Mouse (Mus musculus) lung, embryonic 15.5 days (tissue): ENCODE measurements around the gene Neurod2. TPM values are rescaled to one million over a fixed set of nuclear protein-coding genes. Genes with fewer than 3 reads are reported as not detected.

Source experiments
- ATAC-seq: fragments of 200-750 bp; cut with Nextera tagmentation; 2 replicates; pipeline ENCODE4 v1.8.0; 2017; ENCODE audit warnings: moderate number of reproducible peaks, borderline replicate concordance; ENCODE audit not compliant: low FRiP score, low TSS enrichment; ENCODE audit errors: extremely low read depth
- H3K27ac ChIP-seq: fragments of 300-500 bp; sonication (generic); 2 replicates; pipeline ENCODE4 v1.5.1; 2015; ENCODE audit warnings: moderate library complexity, mild to moderate bottlenecking, inconsistent platforms
- H3K27me3 ChIP-seq: fragments of 300-500 bp; sonication (generic); 2 replicates; pipeline ENCODE4 v1.6.1; 2015; ENCODE audit warnings: inconsistent platforms
- H3K36me3 ChIP-seq: fragments of 300-500 bp; sonication (generic); 2 replicates; pipeline ENCODE4 v1.6.1; 2015; ENCODE audit warnings: inconsistent platforms
- H3K4me1 ChIP-seq: fragments of 300-500 bp; sonication (generic); 2 replicates; pipeline ENCODE4 v1.6.1; 2015; ENCODE audit warnings: inconsistent platforms
- H3K4me2 ChIP-seq: fragments of 300-500 bp; sonication (generic); 2 replicates; pipeline ENCODE4 v1.6.1; 2015; ENCODE audit warnings: inconsistent platforms, mild to moderate bottlenecking, moderate library complexity
- H3K4me3 ChIP-seq: fragments of 300-500 bp; sonication (generic); 2 replicates; pipeline ENCODE4 v1.5.1; 2015; ENCODE audit warnings: mild to moderate bottlenecking, inconsistent platforms
- H3K9ac ChIP-seq: fragments of 300-500 bp; sonication (generic); 2 replicates; pipeline ENCODE4 v1.6.1; 2015; ENCODE audit warnings: inconsistent platforms
- H3K9me3 ChIP-seq: fragments of 300-500 bp; sonication (generic); 2 replicates; pipeline ENCODE4 v1.6.1; 2016; ENCODE audit warnings: inconsistent platforms
- WGBS: fragments of 180-500 bp; shearing (Covaris S2); methylation state at CpG from one replicate; pipeline ENCODE4 v1.1.7; 2015; 5-methylcytosine and 5-hydroxymethylcytosine counted together
- polyA plus RNA-seq: library from polyadenylated mRNA; unstranded; fragments of >200 nt; fragmentation: Nextera tagmentation; extraction: Ambion mirVana; gene quantifications from 2 replicates; pipeline ENCODE4 v1.2.1, GENCODE M21; 2015

Neurod2 gene
- polyA plus RNA-seq, 1 experiment from 2014 or later: not detected

GRCm38 (mm10) chr11:98328371-98329069 lies 928 bp downstream of the Neurod2 start:
- H3K4me2 ChIP-seq: peak overlapping the region; percentile 44
- peaks cover 100% of the 10 kb centered on the region for H3K27me3 ChIP-seq
- H3K4me1 ChIP-seq: peaks cover 19% of the 10 kb centered on the region
- no peak overlapping the region for H3K27ac ChIP-seq
- no peaks in the 10 kb centered on the region for H3K36me3 ChIP-seq
- WGBS: 2% methylated on average over 56 of the region's 56 CpGs
- H3K4me3 ChIP-seq: peak overlapping the region; percentile 23
- H3K9ac ChIP-seq: no peak overlapping the region
- no peaks in the 10 kb centered on the region for H3K9me3 ChIP-seq
- no peak for ATAC-seq

GRCm38 (mm10) chr11:98328031-98328370 lies 1.4 kb downstream of the Neurod2 start:
- H3K27me3 ChIP-seq: peaks cover 100% of the 10 kb centered on the region
- H3K4me1 ChIP-seq: peaks cover 19% of the 10 kb centered on the region
- H3K36me3 ChIP-seq: no peaks in the 10 kb centered on the region
- no peak for ATAC-seq
- H3K9me3 ChIP-seq: no peaks in the 10 kb centered on the region
- H3K27ac ChIP-seq: no peak overlapping the region
- H3K4me3 ChIP-seq: peak overlapping the region; percentile 23
- no peak overlapping the region for H3K9ac ChIP-seq
- peak overlapping the region; percentile 44 for H3K4me2 ChIP-seq
- 0% methylated on average over 35 of the region's 35 CpGs for WGBS

GRCm38 (mm10) chr11:98327136-98328030 lies 2.1 kb downstream of the Neurod2 start:
- WGBS: under 1% methylated on average over 89 of the region's 97 CpGs
- peaks cover 19% of the 10 kb centered on the region for H3K4me1 ChIP-seq
- H3K9ac ChIP-seq: no peak overlapping the region
- H3K4me2 ChIP-seq: peak overlapping the region; percentile 44
- H3K27me3 ChIP-seq: peaks cover 100% of the 10 kb centered on the region
- peak overlapping the region; percentile 23 for H3K4me3 ChIP-seq
- H3K36me3 ChIP-seq: no peaks in the 10 kb centered on the region
- H3K9me3 ChIP-seq: no peaks in the 10 kb centered on the region
- ATAC-seq: no peak; the same call in 1 of the 2 replicates
- H3K27ac ChIP-seq: no peak overlapping the region

GRCm38 (mm10) chr11:98326741-98327135 lies 2.7 kb downstream of the Neurod2 start:
- Histone ChIP-seq H3K9me3 (no peaks in the 10 kb centered on the region), H3K27ac (no peak overlapping the region), H3K9ac (no peak overlapping the region), H3K27me3 (peaks cover 100% of the 10 kb centered on the region), H3K4me2 (no peak overlapping the region), H3K36me3 (no peaks in the 10 kb centered on the region), H3K4me1 (peaks cover 19% of the 10 kb centered on the region), H3K4me3 (no peak overlapping the region)
- WGBS: 1% methylated on average over 19 of the region's 19 CpGs
- no peak for ATAC-seq

- Histone ChIP-seq H3K9ac (no peak overlapping the region), H3K9me3 (no peaks in the 10 kb centered on the region), H3K27me3 (peaks cover 100% of the 10 kb centered on the region), H3K4me2 (no peak overlapping the region), H3K36me3 (no peaks in the 10 kb centered on the region), H3K4me1 (peaks cover 19% of the 10 kb centered on the region), H3K4me3 (no peak overlapping the region), H3K27ac (no peak overlapping the region)
- ATAC-seq: no peak
- WGBS: 3% methylated on average over 22 of the region's 22 CpGs
Observed at GRCm38 (mm10) chr11:98325821-98326218, 3.6 kb downstream of the Neurod2 start.

- no peak overlapping the region for H3K9ac ChIP-seq
- H3K27ac ChIP-seq: no peak overlapping the region
- no peak overlapping the region for H3K4me2 ChIP-seq
- H3K4me1 ChIP-seq: peaks cover 19% of the 10 kb centered on the region
- H3K27me3 ChIP-seq: peaks cover 100% of the 10 kb centered on the region
- no peak for ATAC-seq
- WGBS: 7% methylated on average over 14 of the region's 14 CpGs
- H3K36me3 ChIP-seq: no peaks in the 10 kb centered on the region
- no peak overlapping the region for H3K4me3 ChIP-seq
- no peaks in the 10 kb centered on the region for H3K9me3 ChIP-seq
Observed at GRCm38 (mm10) chr11:98325191-98325820, 4.1 kb downstream of the Neurod2 start.

- no peaks in the 10 kb centered on the region for H3K9me3 ChIP-seq
- no peak for ATAC-seq
- H3K36me3 ChIP-seq: no peaks in the 10 kb centered on the region
- no peak overlapping the region for H3K4me2 ChIP-seq
- no peak overlapping the region for H3K27ac ChIP-seq
- no peak overlapping the region for H3K9ac ChIP-seq
- H3K4me1 ChIP-seq: peaks cover 19% of the 10 kb centered on the region
- 4% methylated on average over 9 of the region's 9 CpGs for WGBS
- no peak overlapping the region for H3K4me3 ChIP-seq
- peaks cover 100% of the 10 kb centered on the region for H3K27me3 ChIP-seq
Observed at GRCm38 (mm10) chr11:98323933-98324332, 5.5 kb downstream of the Neurod2 start.

- H3K4me1 ChIP-seq: peaks cover 12% of the 10 kb centered on the region
- 5% methylated on average over 10 of the region's 10 CpGs for WGBS
- no peak overlapping the region for H3K4me2 ChIP-seq
Observed at GRCm38 (mm10) chr11:98323136-98323866, 6.1 kb downstream of the Neurod2 start.

GRCm38 (mm10) chr11:98322159-98322558 lies 7.3 kb downstream of the Neurod2 start:
- no peaks in the 10 kb centered on the region for H3K36me3 ChIP-seq
- peaks cover 100% of the 10 kb centered on the region for H3K27me3 ChIP-seq
- H3K4me1 ChIP-seq: peaks cover 2% of the 10 kb centered on the region
- no peaks in the 10 kb centered on the region for H3K9me3 ChIP-seq
- H3K27ac ChIP-seq: no peak overlapping the region
- H3K9ac ChIP-seq: no peak overlapping the region
- H3K4me3 ChIP-seq: no peak overlapping the region
- no peak overlapping the region for H3K4me2 ChIP-seq
- no peak for ATAC-seq
- 0% methylated on average over 1 of the region's 1 CpGs for WGBS

More at GRCm38 (mm10) chr11:98323136-98323866, 6.1 kb downstream of the Neurod2 start:
- no peak overlapping the region for H3K4me3 ChIP-seq
- no peaks in the 10 kb centered on the region for H3K9me3 ChIP-seq
- ATAC-seq: no peak
- peaks cover 100% of the 10 kb centered on the region for H3K27me3 ChIP-seq
- H3K27ac ChIP-seq: no peak overlapping the region
- H3K9ac ChIP-seq: no peak overlapping the region
- H3K36me3 ChIP-seq: no peaks in the 10 kb centered on the region

- H3K9me3 ChIP-seq: no peaks in the 10 kb centered on the region
- no peak overlapping the region for H3K9ac ChIP-seq
- no peak overlapping the region for H3K27ac ChIP-seq
- no peak overlapping the region for H3K4me3 ChIP-seq
- no peak for ATAC-seq
- H3K4me2 ChIP-seq: no peak overlapping the region
- WGBS: 6% methylated on average over 5 of the region's 5 CpGs
- no peaks in the 10 kb centered on the region for H3K4me1 ChIP-seq
- H3K36me3 ChIP-seq: no peaks in the 10 kb centered on the region
- peaks cover 100% of the 10 kb centered on the region for H3K27me3 ChIP-seq
Observed at GRCm38 (mm10) chr11:98321677-98322003, 7.8 kb downstream of the Neurod2 start.

- ATAC-seq: no peak
- Histone ChIP-seq H3K9me3 (no peaks in the 10 kb centered on the region), H3K4me3 (no peak overlapping the region), H3K27ac (no peak overlapping the region), H3K4me2 (no peak overlapping the region), H3K36me3 (no peaks in the 10 kb centered on the region), H3K27me3 (peaks cover 100% of the 10 kb centered on the region), H3K4me1 (no peaks in the 10 kb centered on the region), H3K9ac (no peak overlapping the region)
- WGBS: 3% methylated on average over 30 of the region's 30 CpGs
Observed at GRCm38 (mm10) chr11:98320806-98321676, 8.4 kb downstream of the Neurod2 start.
